Mouse (Mus musculus) intestine, embryonic 15.5 days (tissue): ENCODE data around the gene Nedd1. TPM values are rescaled to one million over a fixed set of nuclear protein-coding genes. Genes with fewer than 3 reads are reported as not detected.

Experiments
- ATAC-seq: fragments of 200-750 bp; cut with Nextera tagmentation; 2 replicates; pipeline ENCODE4 v1.8.0; 2017; ENCODE audit warnings: moderate TSS enrichment, moderate library complexity
- H3K27ac ChIP-seq: fragments of 300-500 bp; sonication (generic); 2 replicates; pipeline ENCODE4 v1.5.1; 2015; ENCODE audit warnings: mild to moderate bottlenecking, inconsistent platforms
- H3K27me3 ChIP-seq: fragments of 300-500 bp; sonication (generic); replicated peaks from 2 replicates; pipeline ENCODE4 v1.6.1; 2015; ENCODE audit warnings: inconsistent platforms
- H3K36me3 ChIP-seq: fragments of 300-500 bp; sonication (generic); 2 replicates; pipeline ENCODE4 v1.6.1; 2015; ENCODE audit warnings: inconsistent platforms
- H3K4me1 ChIP-seq: fragments of 300-500 bp; sonication (generic); replicated peaks from 2 replicates; pipeline ENCODE4 v1.6.1; 2015; ENCODE audit warnings: inconsistent platforms
- H3K4me2 ChIP-seq: fragments of 300-500 bp; sonication (generic); replicated peaks from 2 replicates; pipeline ENCODE4 v1.6.1; 2015; ENCODE audit warnings: mild to moderate bottlenecking, inconsistent platforms
- H3K4me3 ChIP-seq: fragments of 300-500 bp; sonication (generic); replicated peaks from 2 replicates; pipeline ENCODE4 v1.5.1; 2015; ENCODE audit warnings: inconsistent platforms
- H3K9ac ChIP-seq: fragments of 300-500 bp; sonication (generic); 2 replicates; pipeline ENCODE4 v1.6.1; 2015; ENCODE audit warnings: inconsistent platforms
- H3K9me3 ChIP-seq: fragments of 300-500 bp; sonication (generic); 2 replicates; pipeline ENCODE4 v1.6.1; 2016; ENCODE audit warnings: inconsistent platforms
- whole genome bisulfite sequencing: fragments of 180-500 bp; shearing (Covaris S2); methylation state at CpG from one replicate; pipeline ENCODE4 v1.1.7; 2015; 5-methylcytosine and 5-hydroxymethylcytosine counted together
- polyA plus RNA-seq: library from polyadenylated mRNA; unstranded; fragments of >200 nt; fragmentation: Nextera tagmentation; extraction: Ambion mirVana; gene quantifications from 2 replicates; pipeline ENCODE4 v1.2.1, GENCODE M21; 2015

Nedd1 gene
- 33.7 and 36.9 TPM in 2 replicates for polyA plus RNA-seq

DNA sequence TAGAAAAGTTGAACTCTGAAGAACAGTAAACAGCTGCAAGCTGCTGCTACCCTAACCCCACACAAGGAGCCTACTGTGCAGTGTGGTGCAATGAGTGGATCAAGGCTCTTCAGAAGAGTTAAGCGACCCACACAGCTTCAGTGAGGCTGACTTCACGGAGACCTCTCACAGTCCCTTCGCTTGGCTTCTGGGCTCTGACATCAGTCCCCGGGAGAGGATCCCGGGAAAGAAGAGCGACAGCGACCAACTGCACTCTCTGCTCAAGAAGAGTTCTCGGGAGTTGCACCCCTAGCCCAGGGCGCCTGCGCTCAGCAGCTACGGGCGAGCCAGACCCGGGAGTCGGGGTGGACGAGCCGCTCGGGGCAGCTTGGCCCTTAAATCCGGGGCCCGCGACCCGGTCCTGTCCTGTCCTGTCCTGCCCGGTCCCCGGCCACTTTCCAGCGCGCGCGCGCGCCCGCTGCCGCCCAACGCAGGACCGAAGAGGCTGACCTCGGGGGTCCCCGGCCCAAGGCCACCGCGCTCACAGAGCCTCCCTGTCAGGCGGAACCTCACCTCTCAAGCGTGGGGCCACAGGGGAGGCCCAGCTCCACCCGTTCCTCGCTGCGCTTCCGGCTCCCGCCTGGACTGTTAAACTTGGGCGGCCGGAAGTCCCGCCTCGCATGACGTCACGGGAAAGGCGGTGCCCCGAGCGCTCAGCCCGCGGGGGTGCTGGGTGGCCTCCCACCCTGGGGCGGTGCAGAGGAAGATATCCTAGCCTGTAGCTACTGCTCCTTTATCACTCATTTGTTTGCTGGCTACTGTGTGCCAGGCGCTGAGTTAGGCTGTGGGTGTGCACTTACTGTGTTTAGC is at the start of gene Nedd1:
Gene Nedd1 (minus strand): TSS at position 650 of the 849 bp plus-strand sequence.
- Histone ChIP-seq H3K9ac (peak within 1 kb of the TSS; percentile 94), H3K9me3 (peaks cover 2% of the 10 kb centered on the region; the same call in 1 of the 2 replicates), H3K4me2 (peak within 1 kb of the TSS; percentile 73), H3K36me3 (no peaks in the 10 kb centered on the region), H3K4me1 (no peaks in the 10 kb centered on the region; the same call in 1 of the 2 replicates), H3K27me3 (no peaks in the 10 kb centered on the region), H3K27ac (peak within 1 kb of the TSS; percentile 96), H3K4me3 (peak within 1 kb of the TSS; percentile 92)
- under 1% methylated on average over 57 of the region's 57 CpGs for WGBS
- ATAC-seq, result peak; percentile 100

DNA sequence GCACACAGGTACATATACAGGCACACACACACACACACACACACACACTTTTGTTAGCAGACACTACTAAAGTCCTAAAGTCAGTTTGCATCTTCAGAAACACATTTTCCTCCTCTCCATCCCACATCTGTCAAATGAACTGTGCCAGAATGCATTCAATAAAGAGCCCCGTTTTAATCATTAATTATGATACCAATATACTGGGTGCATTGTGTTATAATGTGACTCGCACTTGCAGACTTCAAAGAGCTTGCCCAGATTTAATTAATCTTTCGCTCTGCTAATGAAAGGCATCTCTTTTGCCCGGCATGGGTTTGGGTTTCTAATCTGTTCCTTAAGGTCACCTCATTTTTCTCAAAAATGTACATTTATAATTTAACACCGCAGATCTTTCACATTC is 32.1 kb upstream of the Nedd1 start:
- Histone ChIP-seq H3K9ac (no peak overlapping the region), H3K4me3 (no peak overlapping the region), H3K36me3 (no peaks in the 10 kb centered on the region), H3K27ac (no peak overlapping the region), H3K9me3 (no peaks in the 10 kb centered on the region), H3K4me2 (no peak overlapping the region), H3K4me1 (no peaks in the 10 kb centered on the region), H3K27me3 (no peaks in the 10 kb centered on the region)
- WGBS, result 90% methylated on average over 5 of the region's 5 CpGs
- ATAC-seq, result no peak

- H3K4me3 ChIP-seq, result no peak overlapping the region
- no peaks in the 10 kb centered on the region for H3K36me3 ChIP-seq
- no peaks in the 10 kb centered on the region for H3K27me3 ChIP-seq
- H3K4me2 ChIP-seq, result no peak overlapping the region
- no peaks in the 10 kb centered on the region for H3K9me3 ChIP-seq
- no peak overlapping the region for H3K9ac ChIP-seq
- ATAC-seq, result no peak
- no peaks in the 10 kb centered on the region for H3K4me1 ChIP-seq
- H3K27ac ChIP-seq, result no peak overlapping the region
- 87% methylated on average over 3 of the region's 3 CpGs for WGBS
Measured at GRCm38 (mm10) chr10:92730339-92730738, 8.1 kb upstream of the Nedd1 start.

DNA sequence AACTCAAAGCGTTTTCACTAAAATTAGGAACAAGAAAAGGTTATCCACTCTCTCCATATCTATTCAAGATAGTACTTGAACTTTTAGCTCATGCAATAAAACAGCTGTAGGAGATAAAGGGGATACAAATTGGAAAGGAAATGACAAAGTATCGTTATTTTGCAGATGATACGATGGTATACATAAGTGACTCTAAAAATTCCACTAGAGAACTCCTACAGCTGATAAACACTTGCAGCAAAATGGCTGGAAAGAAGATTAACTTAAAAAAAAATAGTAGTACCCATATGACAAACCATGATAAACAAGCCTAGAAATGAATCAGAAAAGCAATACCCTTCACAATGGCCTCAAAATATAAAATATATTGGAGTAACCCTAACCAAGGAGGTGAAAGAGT is 6.5 kb upstream of the Nedd1 start:
- Histone ChIP-seq H3K27me3 (no peaks in the 10 kb centered on the region), H3K4me1 (no peaks in the 10 kb centered on the region), H3K9ac (no peak overlapping the region), H3K27ac (no peak overlapping the region), H3K4me2 (no peak overlapping the region), H3K9me3 (peaks cover 2% of the 10 kb centered on the region; the same call in 1 of the 2 replicates), H3K4me3 (no peak overlapping the region), H3K36me3 (no peaks in the 10 kb centered on the region)
- no peak for ATAC-seq
- 71% methylated on average over 3 of the region's 3 CpGs for WGBS

GRCm38 (mm10) chr10:92722620-92722988 is 384 bp upstream of the Nedd1 start:
- no peaks in the 10 kb centered on the region; the same call in 1 of the 2 replicates for H3K4me1 ChIP-seq
- 31% methylated on average over 5 of the region's 5 CpGs for WGBS
- H3K27me3 ChIP-seq, result no peaks in the 10 kb centered on the region
- H3K4me3 ChIP-seq, result peak overlapping the region; percentile 92
- H3K9me3 ChIP-seq, result peaks cover 2% of the 10 kb centered on the region; the same call in 1 of the 2 replicates
- peak overlapping the region; percentile 96 for H3K27ac ChIP-seq
- peak overlapping the region; percentile 73 for H3K4me2 ChIP-seq
- ATAC-seq, result no peak
- peak overlapping the region; percentile 94 for H3K9ac ChIP-seq
- H3K36me3 ChIP-seq, result no peaks in the 10 kb centered on the region

GRCm38 (mm10) chr10:92699032-92699431 is 23.2 kb downstream of the Nedd1 start:
- H3K9ac ChIP-seq, result no peak overlapping the region
- H3K4me1 ChIP-seq, result no peaks in the 10 kb centered on the region
- H3K27me3 ChIP-seq, result no peaks in the 10 kb centered on the region
- ATAC-seq, result no peak
- WGBS, result 76% methylated on average over 6 of the region's 6 CpGs
- no peak overlapping the region for H3K4me2 ChIP-seq
- no peak overlapping the region for H3K4me3 ChIP-seq
- H3K36me3 ChIP-seq, result peaks cover 7% of the 10 kb centered on the region; the same call in 1 of the 2 replicates
- H3K9me3 ChIP-seq, result no peaks in the 10 kb centered on the region
- H3K27ac ChIP-seq, result no peak overlapping the region

- H3K27ac ChIP-seq, result no peak overlapping the region
- H3K27me3 ChIP-seq, result no peaks in the 10 kb centered on the region
- H3K9ac ChIP-seq, result no peak overlapping the region
- H3K9me3 ChIP-seq, result no peaks in the 10 kb centered on the region
- no peak for ATAC-seq
- no peak overlapping the region for H3K4me2 ChIP-seq
- H3K4me3 ChIP-seq, result no peak overlapping the region
- 86% methylated on average over 4 of the region's 4 CpGs for WGBS
- no peaks in the 10 kb centered on the region for H3K36me3 ChIP-seq
- no peaks in the 10 kb centered on the region for H3K4me1 ChIP-seq
Measured at GRCm38 (mm10) chr10:92675056-92675455, 47.2 kb downstream of the Nedd1 start.

DNA sequence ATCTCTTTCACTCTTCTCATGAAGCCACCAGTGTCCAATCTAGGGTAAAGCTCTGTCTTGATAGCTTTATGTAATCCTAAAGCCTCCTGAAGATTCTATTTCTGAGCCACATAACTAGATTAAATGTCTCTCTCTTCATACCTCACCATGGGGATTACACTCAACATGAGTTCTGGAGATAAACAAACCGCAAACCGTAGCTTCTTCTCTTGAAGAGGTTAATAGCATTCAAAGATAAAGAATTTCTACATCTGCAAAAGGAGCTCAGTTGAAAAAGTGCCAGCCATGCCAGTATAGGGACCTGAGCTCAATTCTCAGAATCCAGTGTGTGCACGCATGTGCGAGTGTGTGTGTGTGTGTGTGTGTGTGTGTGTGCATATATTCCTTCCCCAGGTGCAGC is 50.3 kb downstream of the Nedd1 start:
- H3K36me3 ChIP-seq, result no peaks in the 10 kb centered on the region
- 86% methylated on average over 4 of the region's 4 CpGs for WGBS
- H3K27ac ChIP-seq, result no peak overlapping the region
- H3K9me3 ChIP-seq, result no peaks in the 10 kb centered on the region
- ATAC-seq, result no peak
- H3K4me2 ChIP-seq, result no peak overlapping the region
- H3K9ac ChIP-seq, result no peak overlapping the region
- no peaks in the 10 kb centered on the region for H3K27me3 ChIP-seq
- H3K4me1 ChIP-seq, result no peaks in the 10 kb centered on the region
- no peak overlapping the region for H3K4me3 ChIP-seq

- Histone ChIP-seq H3K27ac (no peak overlapping the region), H3K27me3 (no peaks in the 10 kb centered on the region), H3K9ac (no peak overlapping the region), H3K4me2 (no peak overlapping the region), H3K36me3 (no peaks in the 10 kb centered on the region), H3K9me3 (no peaks in the 10 kb centered on the region), H3K4me3 (no peak overlapping the region), H3K4me1 (no peaks in the 10 kb centered on the region)
- WGBS, result 83% methylated on average over 5 of the region's 5 CpGs
- ATAC-seq, result no peak
Measured at GRCm38 (mm10) chr10:92665287-92665686, 56.9 kb downstream of the Nedd1 start.

- 75% methylated on average over 4 of the region's 4 CpGs for WGBS
- H3K4me1 ChIP-seq, result no peaks in the 10 kb centered on the region
- no peak for ATAC-seq
Measured at GRCm38 (mm10) chr10:92653266-92653665, 69.0 kb downstream of the Nedd1 start.

DNA sequence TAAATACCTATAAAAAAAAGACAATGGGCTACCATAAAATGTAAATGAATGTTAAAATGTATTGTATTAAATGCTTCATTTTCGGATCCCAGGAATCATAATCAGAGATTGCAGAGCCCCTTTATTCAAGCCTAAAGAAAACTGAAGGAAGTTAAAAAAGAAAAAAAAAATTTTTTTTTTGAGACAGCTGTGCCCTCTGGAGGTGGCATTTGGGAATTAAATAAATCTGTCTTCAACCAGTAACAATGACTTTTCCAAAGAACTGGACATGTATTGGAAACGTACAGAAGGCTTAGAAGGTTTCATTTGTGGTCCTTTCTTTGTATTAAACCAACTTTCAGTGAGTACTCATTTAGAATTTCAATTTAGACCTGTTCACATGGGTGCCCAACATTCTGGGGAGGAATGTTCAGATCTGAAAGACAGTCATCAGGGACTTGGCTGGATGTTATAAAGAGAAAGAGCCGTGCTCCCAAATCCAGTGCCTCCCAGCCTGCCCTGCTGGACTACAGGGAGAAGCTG is 69.8 kb downstream of the Nedd1 start:
- no peaks in the 10 kb centered on the region for H3K27me3 ChIP-seq
- H3K4me3 ChIP-seq, result no peak overlapping the region
- H3K27ac ChIP-seq, result no peak overlapping the region
- ATAC-seq, result no peak
- no peak overlapping the region for H3K4me2 ChIP-seq
- no peak overlapping the region for H3K9ac ChIP-seq
- H3K4me1 ChIP-seq, result no peaks in the 10 kb centered on the region
- no peaks in the 10 kb centered on the region for H3K36me3 ChIP-seq
- 55% methylated on average over 3 of the region's 3 CpGs for WGBS
- no peaks in the 10 kb centered on the region for H3K9me3 ChIP-seq

More at GRCm38 (mm10) chr10:92653266-92653665, 69.0 kb downstream of the Nedd1 start:
- Histone ChIP-seq H3K4me3 (no peak overlapping the region), H3K27ac (no peak overlapping the region), H3K36me3 (no peaks in the 10 kb centered on the region), H3K9ac (no peak overlapping the region), H3K27me3 (no peaks in the 10 kb centered on the region), H3K4me2 (no peak overlapping the region), H3K9me3 (no peaks in the 10 kb centered on the region)

DNA sequence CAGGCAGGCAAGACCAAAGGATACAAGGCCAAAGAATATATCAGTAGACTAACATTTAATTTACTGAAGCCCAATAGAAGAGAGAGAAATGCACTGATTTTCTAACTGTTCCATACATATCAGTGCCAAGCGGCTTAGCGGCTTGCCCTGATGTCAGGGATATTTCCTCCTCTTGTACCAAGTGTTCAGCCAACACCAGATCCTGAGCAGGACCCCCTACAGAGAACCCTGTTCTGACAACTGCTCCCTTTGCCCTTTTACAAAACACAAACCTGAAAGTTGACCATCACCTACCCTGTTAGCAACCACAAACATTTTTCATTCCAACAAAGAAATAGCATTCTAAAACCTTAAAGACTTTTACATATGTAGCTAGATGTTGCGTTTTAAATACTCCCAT is 71.0 kb downstream of the Nedd1 start:
- 97% methylated on average over 3 of the region's 3 CpGs for WGBS
- no peaks in the 10 kb centered on the region for H3K9me3 ChIP-seq
- H3K27me3 ChIP-seq, result no peaks in the 10 kb centered on the region
- H3K27ac ChIP-seq, result no peak overlapping the region
- no peak overlapping the region for H3K4me2 ChIP-seq
- no peak overlapping the region for H3K9ac ChIP-seq
- H3K4me3 ChIP-seq, result no peak overlapping the region
- no peak for ATAC-seq
- no peaks in the 10 kb centered on the region for H3K36me3 ChIP-seq
- H3K4me1 ChIP-seq, result no peaks in the 10 kb centered on the region

- no peaks in the 10 kb centered on the region for H3K36me3 ChIP-seq
- 65% methylated on average over 8 of the region's 8 CpGs for WGBS
- no peak overlapping the region for H3K9ac ChIP-seq
- no peaks in the 10 kb centered on the region for H3K4me1 ChIP-seq
- no peak overlapping the region for H3K4me3 ChIP-seq
- ATAC-seq, result no peak
- H3K27ac ChIP-seq, result no peak overlapping the region
- H3K4me2 ChIP-seq, result no peak overlapping the region
- no peaks in the 10 kb centered on the region for H3K27me3 ChIP-seq
- no peaks in the 10 kb centered on the region for H3K9me3 ChIP-seq
Measured at GRCm38 (mm10) chr10:92649096-92649495, 73.1 kb downstream of the Nedd1 start.
